Mouse (Mus musculus): Measurements from ENCODE around the gene Ptk6. TPM values are rescaled to one million over a fixed set of nuclear protein-coding genes. Genes with fewer than 3 reads are reported as not detected.

Ptk6 gene
- 0.12 and 0.74 TPM in 2 replicates for total RNA-seq (2017)

GRCm38 (mm10) chr2:181202422-181202821, at the start of gene Ptk6:
TSS of gene Ptk6 (minus strand) at chr2:181202789.
- ATAC-seq (ENCODE audit: extremely low read depth, insufficient number of reproducible peaks, low FRiP score, poor library complexity, severe bottlenecking), result no peak

GRCm38 (mm10) chr2:181251841-181252240, 49.3 kb upstream of the Ptk6 start:
- no peak for ATAC-seq (ENCODE audit: extremely low read depth, insufficient number of reproducible peaks, low FRiP score, poor library complexity, severe bottlenecking)

GRCm38 (mm10) chr2:181249217-181249616, 46.6 kb upstream of the Ptk6 start:
- no peak for ATAC-seq (ENCODE audit: extremely low read depth, insufficient number of reproducible peaks, low FRiP score, poor library complexity, severe bottlenecking)

GRCm38 (mm10) chr2:181245031-181245430, 42.4 kb upstream of the Ptk6 start:
- ATAC-seq (ENCODE audit: extremely low read depth, insufficient number of reproducible peaks, low FRiP score, poor library complexity, severe bottlenecking), result no peak

GRCm38 (mm10) chr2:181243706-181244394, 41.3 kb upstream of the Ptk6 start:
- peak; percentile 87 for ATAC-seq (ENCODE audit: extremely low read depth, insufficient number of reproducible peaks, low FRiP score, poor library complexity, severe bottlenecking)

GRCm38 (mm10) chr2:181242314-181242665, 39.7 kb upstream of the Ptk6 start:
- no peak for ATAC-seq (ENCODE audit: extremely low read depth, insufficient number of reproducible peaks, low FRiP score, poor library complexity, severe bottlenecking)

- peak; percentile 71 for ATAC-seq (ENCODE audit: extremely low read depth, insufficient number of reproducible peaks, low FRiP score, poor library complexity, severe bottlenecking)
Observed at GRCm38 (mm10) chr2:181241602-181242313, 39.2 kb upstream of the Ptk6 start, which contains the start of gene Helz2. TSS of gene Helz2 (minus strand) at chr2:181242027.

- no peak for ATAC-seq (ENCODE audit: extremely low read depth, insufficient number of reproducible peaks, low FRiP score, poor library complexity, severe bottlenecking)
Observed at GRCm38 (mm10) chr2:181240806-181241440, 38.3 kb upstream of the Ptk6 start.

- no peak for ATAC-seq (ENCODE audit: extremely low read depth, insufficient number of reproducible peaks, low FRiP score, poor library complexity, severe bottlenecking)
Observed at GRCm38 (mm10) chr2:181239261-181239660, 36.7 kb upstream of the Ptk6 start.

- ATAC-seq (ENCODE audit: extremely low read depth, insufficient number of reproducible peaks, low FRiP score, poor library complexity, severe bottlenecking), result no peak
Observed at GRCm38 (mm10) chr2:181238861-181239260, 36.3 kb upstream of the Ptk6 start.

- ATAC-seq (ENCODE audit: extremely low read depth, insufficient number of reproducible peaks, low FRiP score, poor library complexity, severe bottlenecking), result no peak
Observed at GRCm38 (mm10) chr2:181238091-181238610, 35.6 kb upstream of the Ptk6 start.

- no peak for ATAC-seq (ENCODE audit: extremely low read depth, insufficient number of reproducible peaks, low FRiP score, poor library complexity, severe bottlenecking)
Observed at GRCm38 (mm10) chr2:181237251-181238014, 34.8 kb upstream of the Ptk6 start.

GRCm38 (mm10) chr2:181235681-181236566, 33.3 kb upstream of the Ptk6 start:
- no peak for ATAC-seq (ENCODE audit: extremely low read depth, insufficient number of reproducible peaks, low FRiP score, poor library complexity, severe bottlenecking)

GRCm38 (mm10) chr2:181234680-181235079, 32.1 kb upstream of the Ptk6 start:
- no peak for ATAC-seq (ENCODE audit: extremely low read depth, insufficient number of reproducible peaks, low FRiP score, poor library complexity, severe bottlenecking)

- ATAC-seq (ENCODE audit: extremely low read depth, insufficient number of reproducible peaks, low FRiP score, poor library complexity, severe bottlenecking), result no peak
Observed at GRCm38 (mm10) chr2:181233443-181233842, 30.9 kb upstream of the Ptk6 start.

GRCm38 (mm10) chr2:181231171-181231570, 28.6 kb upstream of the Ptk6 start:
- no peak for ATAC-seq (ENCODE audit: extremely low read depth, insufficient number of reproducible peaks, low FRiP score, poor library complexity, severe bottlenecking)

- ATAC-seq (ENCODE audit: extremely low read depth, insufficient number of reproducible peaks, low FRiP score, poor library complexity, severe bottlenecking), result no peak
Observed at GRCm38 (mm10) chr2:181228335-181228734, 25.7 kb upstream of the Ptk6 start.

- ATAC-seq (ENCODE audit: extremely low read depth, insufficient number of reproducible peaks, low FRiP score, poor library complexity, severe bottlenecking), result no peak
Observed at GRCm38 (mm10) chr2:181227122-181227521, 24.5 kb upstream of the Ptk6 start.

Data from neutrophil, adult 5-6 weeks (primary cell).